In the genomic region with DNA sequence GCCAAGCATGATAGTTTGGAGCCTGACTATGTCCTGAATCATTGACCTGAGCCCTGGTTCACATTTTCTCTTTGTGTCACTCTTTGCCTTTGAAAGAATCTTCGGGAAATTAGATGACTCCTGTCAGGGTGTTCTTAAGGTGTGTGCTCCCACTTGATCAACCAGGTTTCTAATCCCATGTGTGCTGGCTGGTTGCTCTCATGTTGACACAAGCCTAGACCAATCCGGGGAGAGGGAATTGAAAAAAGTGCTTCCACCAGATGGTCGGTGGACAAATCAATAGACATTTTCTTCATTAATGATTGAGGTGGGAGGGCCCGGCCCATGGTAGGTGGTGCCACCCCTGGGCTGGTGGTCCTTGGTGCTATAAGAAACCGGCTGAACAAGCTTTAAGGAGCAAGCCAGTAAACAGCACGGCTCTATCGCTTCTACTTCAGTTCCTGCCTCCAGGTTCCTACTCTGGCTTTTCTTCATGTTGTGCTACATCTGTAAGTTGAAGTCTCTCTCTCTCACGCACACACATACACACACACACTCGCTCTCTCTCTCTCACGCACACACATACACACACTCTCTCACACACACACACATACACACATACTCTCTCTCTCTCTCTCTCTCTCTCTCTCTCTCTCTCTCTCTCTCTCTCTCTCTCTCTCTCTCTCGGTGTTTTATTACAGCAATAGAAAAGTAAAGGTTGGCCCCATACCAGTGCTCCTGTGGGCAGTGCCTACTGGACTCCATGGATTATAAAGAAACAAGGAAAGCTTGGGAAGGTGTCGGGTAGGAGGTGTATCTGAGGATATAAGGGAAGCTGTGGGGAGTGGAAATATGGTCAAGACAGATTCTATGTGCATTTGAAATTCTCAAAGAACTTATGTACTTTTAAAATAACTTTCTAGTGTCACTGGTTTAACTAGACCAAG, we compare ENCODE assay signal across 28 mouse cellular contexts. TPM values are rescaled to one million over a fixed set of nuclear protein-coding genes. Genes with fewer than 3 reads are reported as not detected.
A peak's percentile ranks its signal among the peaks of the same experiment; 100 is the strongest.
DNase-seq lines count a peak whose midpoint lies in the region; ATAC-seq and TF ChIP-seq lines count a peak whose summit lies in the region.
"Had no signal": no experiment of that assay in that cellular context is flagged by ENCODE, and none has a peak within 500 bp of the region (broad histone marks: within the 10 kb centered on the region; RNA-seq: fewer than 3 reads in every experiment).

No protein-coding gene starts in this region.

- no peak overlapping the region for H3K4me2 ChIP-seq in liver, embryonic 12.5 days
- H3K4me2 ChIP-seq in liver, postnatal 0 days (ENCODE audit: low read depth, low read length), result no peak overlapping the region
- no peak overlapping the region for H3K4me2 ChIP-seq in intestine, embryonic 16.5 days (ENCODE audit: low read depth, low read length)
- H3K4me2 ChIP-seq in stomach, embryonic 15.5 days, result no peak overlapping the region
- H3K4me2 ChIP-seq in forebrain, embryonic 16.5 days (ENCODE audit: low read length), result no peak overlapping the region
- H3K4me2 ChIP-seq: embryonic facial prominence, embryonic 15.5 days; forebrain, embryonic 15.5 days; heart, embryonic 11.5 days; heart, embryonic 15.5 days; hindbrain, embryonic 14.5 days had no signal

- no peak overlapping the region for H3K4me3 ChIP-seq in liver, embryonic 12.5 days
- no peak overlapping the region for H3K4me3 ChIP-seq in liver, postnatal 0 days (ENCODE audit: low read depth, low read length)
- no peak overlapping the region for H3K4me3 ChIP-seq in intestine, embryonic 16.5 days (ENCODE audit: low read length)
- H3K4me3 ChIP-seq in stomach, embryonic 15.5 days (replicated peaks), result no peak overlapping the region
- H3K4me3 ChIP-seq in forebrain, embryonic 16.5 days (replicated peaks; ENCODE audit: low read length), result no peak overlapping the region
- H3K4me3 ChIP-seq: embryonic facial prominence, embryonic 15.5 days; erythroblast, embryonic 14.5 days; forebrain, embryonic 15.5 days; heart, adult 2 months; heart, embryonic 15.5 days; hindbrain, embryonic 10.5 days had no signal

- H3K36me3 ChIP-seq in liver, embryonic 12.5 days, result no peaks in the 10 kb centered on the region
- H3K36me3 ChIP-seq in liver, postnatal 0 days (replicated peaks; ENCODE audit: insufficient read depth, low read length), result no peaks in the 10 kb centered on the region
- no peaks in the 10 kb centered on the region for H3K36me3 ChIP-seq in intestine, embryonic 16.5 days (ENCODE audit: control insufficient read depth, insufficient read depth, low read length)
- H3K36me3 ChIP-seq in stomach, embryonic 15.5 days, result no peaks in the 10 kb centered on the region
- no peaks in the 10 kb centered on the region for H3K36me3 ChIP-seq in forebrain, embryonic 16.5 days (ENCODE audit: control insufficient read depth, insufficient read depth)
- H3K36me3 ChIP-seq: embryonic facial prominence, embryonic 15.5 days; forebrain, embryonic 15.5 days; G1E; heart, embryonic 15.5 days; hindbrain, embryonic 10.5 days had no signal

- H3K27me3 ChIP-seq in liver, embryonic 12.5 days (replicated peaks), result no peaks in the 10 kb centered on the region
- H3K27me3 ChIP-seq in liver, postnatal 0 days (ENCODE audit: insufficient read depth, low read length), result no peaks in the 10 kb centered on the region
- H3K27me3 ChIP-seq in intestine, embryonic 16.5 days (replicated peaks; ENCODE audit: control insufficient read depth, insufficient read depth, low read length), result no peaks in the 10 kb centered on the region
- H3K27me3 ChIP-seq in stomach, embryonic 15.5 days (replicated peaks), result no peaks in the 10 kb centered on the region
- no peaks in the 10 kb centered on the region for H3K27me3 ChIP-seq in forebrain, embryonic 16.5 days (replicated peaks; ENCODE audit: control insufficient read depth, insufficient read depth, low read length)
- H3K27me3 ChIP-seq: embryonic facial prominence, embryonic 15.5 days; forebrain, embryonic 15.5 days; heart, embryonic 15.5 days had no signal

- peak; percentile 3 for DNase-seq in adrenal gland, adult 2 months
- no peak for DNase-seq in adrenal gland, postnatal 36 days
- no peak for DNase-seq in liver, postnatal 0 days
- no peak for DNase-seq in urinary bladder, postnatal 4 days (ENCODE audit: low spot score in 2 of 2)
- DNase-seq: adrenal gland, postnatal 10 days; B cell, adult 2 months; cerebellum, adult 18-20 months; cerebellum, adult 9-11 months; gastrocnemius, postnatal 10 days; heart, adult 2 months; heart, postnatal 14 days had no signal

- no peak for TF ChIP-seq EP300 in liver, postnatal 0 days (IDR thresholded peaks at IDR 0.05; ENCODE audit: low read depth)

- H3K4me1 ChIP-seq in liver, embryonic 12.5 days, result no peaks in the 10 kb centered on the region
- no peaks in the 10 kb centered on the region for H3K4me1 ChIP-seq in liver, postnatal 0 days (ENCODE audit: insufficient read depth)
- H3K4me1 ChIP-seq in intestine, embryonic 16.5 days (ENCODE audit: control insufficient read depth, insufficient read depth, low read length), result no peaks in the 10 kb centered on the region; the same call in 1 of the 2 replicates
- no peaks in the 10 kb centered on the region for H3K4me1 ChIP-seq in stomach, embryonic 15.5 days
- no peaks in the 10 kb centered on the region for H3K4me1 ChIP-seq in forebrain, embryonic 16.5 days (replicated peaks; ENCODE audit: control insufficient read depth, insufficient read depth, low read length)
- H3K4me1 ChIP-seq: forebrain, embryonic 15.5 days; heart, embryonic 15.5 days; hindbrain, embryonic 10.5 days had no signal

- no peak for TF ChIP-seq CTCF in liver, postnatal 0 days (IDR thresholded peaks at IDR 0.05; ENCODE audit: low read depth)

- 0 out of 2 replicates have a peak, but pooled peaks have one; percentile 18 for ATAC-seq in liver, embryonic 12.5 days
- ATAC-seq in liver, postnatal 0 days, result no peak
- peak; percentile 65 for ATAC-seq in intestine, embryonic 16.5 days
- ATAC-seq in stomach, embryonic 15.5 days (ENCODE audit: insufficient read depth, low FRiP score, low read depth), result peak; percentile 35; the same call in 1 of the 2 replicates
- ATAC-seq in forebrain, embryonic 16.5 days, result no peak
- ATAC-seq: CD4-positive, CD25-positive, alpha-beta regulatory T cell, adult 4 months; forebrain, embryonic 15.5 days had no signal

- H3K9ac ChIP-seq in liver, embryonic 12.5 days, result no peak overlapping the region
- H3K9ac ChIP-seq in liver, postnatal 0 days (replicated peaks), result no peak overlapping the region
- no peak overlapping the region for H3K9ac ChIP-seq in intestine, embryonic 16.5 days (ENCODE audit: low read depth, low read length)
- no peak overlapping the region for H3K9ac ChIP-seq in stomach, embryonic 15.5 days
- no peak overlapping the region for H3K9ac ChIP-seq in forebrain, embryonic 16.5 days (replicated peaks; ENCODE audit: low read depth, low read length)
- H3K9ac ChIP-seq: embryonic facial prominence, embryonic 15.5 days; forebrain, embryonic 15.5 days; heart, embryonic 15.5 days; hindbrain, embryonic 14.5 days had no signal

- WGBS in liver, embryonic 12.5 days (ENCODE audit: insufficient replicate concordance), result 70% methylated on average over 12 of the region's 12 CpGs
- whole genome bisulfite sequencing in liver, postnatal 0 days (ENCODE audit: insufficient replicate concordance), result 73% methylated on average over 12 of the region's 12 CpGs
- WGBS in intestine, embryonic 16.5 days, result 77% methylated on average over 12 of the region's 12 CpGs
- WGBS in stomach, embryonic 15.5 days, result 78% methylated on average over 12 of the region's 12 CpGs
- 89% methylated on average over 12 of the region's 12 CpGs for WGBS in forebrain, embryonic 16.5 days

- no peak overlapping the region for H3K27ac ChIP-seq in liver, embryonic 12.5 days
- H3K27ac ChIP-seq in liver, postnatal 0 days (ENCODE audit: low read depth), result no peak overlapping the region
- no peak overlapping the region for H3K27ac ChIP-seq in intestine, embryonic 16.5 days (ENCODE audit: low read length)
- H3K27ac ChIP-seq in stomach, embryonic 15.5 days, result peak overlapping the region; percentile 65; the same call in 1 of the 2 replicates
- H3K27ac ChIP-seq in forebrain, embryonic 16.5 days (ENCODE audit: low read length), result no peak overlapping the region
- H3K27ac ChIP-seq: forebrain, embryonic 15.5 days; heart, adult 2 months; heart, embryonic 15.5 days; hindbrain, embryonic 10.5 days; hindbrain, embryonic 14.5 days had no signal

- H3K9me3 ChIP-seq in liver, embryonic 12.5 days (replicated peaks), result no peaks in the 10 kb centered on the region
- no peaks in the 10 kb centered on the region for H3K9me3 ChIP-seq in liver, postnatal 0 days (ENCODE audit: low read length)
- no peaks in the 10 kb centered on the region for H3K9me3 ChIP-seq in intestine, embryonic 16.5 days (ENCODE audit: control insufficient read depth, low read length)
- no peaks in the 10 kb centered on the region for H3K9me3 ChIP-seq in stomach, embryonic 15.5 days
- no peaks in the 10 kb centered on the region for H3K9me3 ChIP-seq in forebrain, embryonic 16.5 days (ENCODE audit: control insufficient read depth, low read length)
- H3K9me3 ChIP-seq: embryonic facial prominence, embryonic 15.5 days; forebrain, embryonic 15.5 days; G1E; heart, embryonic 15.5 days; hindbrain, embryonic 10.5 days had no signal

RNA-seq across cellular contexts. Expression of a gene that starts 34.0 kb away (rescaled TPM):
- total RNA-seq in adrenal gland, adult 2 months (2021), result not detected
- polyA plus RNA-seq in adrenal gland, adult 2 months (2012; rRNA removed), result not detected in 2 replicates
- total RNA-seq in adrenal gland, postnatal 36 days (2021), result not detected
- polyA plus RNA-seq in liver, embryonic 12.5 days (2016; fragmentation: Nextera tagmentation; extraction: Ambion mirVana), result 5.9 and 6.2 TPM in 2 replicates
- polyA plus RNA-seq in liver, postnatal 0 days (2015; fragmentation: Nextera tagmentation; extraction: Ambion mirVana), result 42.2 and 48.3 TPM in 2 replicates
- polyA plus RNA-seq in intestine, embryonic 16.5 days (2015; fragmentation: Nextera tagmentation; extraction: Ambion mirVana), result 1,335 and 2,162 TPM in 2 replicates
- 108 and 122 TPM in 2 replicates for polyA plus RNA-seq in stomach, embryonic 15.5 days (2015; fragmentation: Nextera tagmentation; extraction: Ambion mirVana)
- not detected in 2 replicates for polyA plus RNA-seq in forebrain, embryonic 16.5 days (2015; fragmentation: Nextera tagmentation; extraction: Ambion mirVana)
- total RNA-seq: G1E; gastrocnemius, postnatal 10 days; gastrocnemius, postnatal 4 days; heart, adult 2 months; heart, postnatal 14 days had no signal
- polyA plus RNA-seq: CD4-positive, CD25-positive, alpha-beta regulatory T cell, adult 4 months; embryonic facial prominence, embryonic 11.5 days; erythroblast, embryonic 14.5 days; forebrain, embryonic 11.5 days; forebrain, embryonic 15.5 days; frontal cortex, adult 2 months; G1E; heart, adult 2 months; hindbrain, embryonic 10.5 days; hindbrain, embryonic 14.5 days had no signal

RNA-seq across cellular contexts. Expression of a gene that starts 58.3 kb away (rescaled TPM):
- total RNA-seq in adrenal gland, adult 2 months (2021), result not detected
- not detected in 2 replicates for polyA plus RNA-seq in adrenal gland, adult 2 months (2012; rRNA removed)
- not detected for total RNA-seq in adrenal gland, postnatal 36 days (2021)
- not detected in 2 replicates for polyA plus RNA-seq in liver, embryonic 12.5 days (2016; fragmentation: Nextera tagmentation; extraction: Ambion mirVana)
- polyA plus RNA-seq in liver, postnatal 0 days (2015; fragmentation: Nextera tagmentation; extraction: Ambion mirVana), result not detected in 2 replicates
- not detected in 2 replicates for polyA plus RNA-seq in intestine, embryonic 16.5 days (2015; fragmentation: Nextera tagmentation; extraction: Ambion mirVana)
- not detected in 2 replicates for polyA plus RNA-seq in stomach, embryonic 15.5 days (2015; fragmentation: Nextera tagmentation; extraction: Ambion mirVana)
- not detected in 2 replicates for polyA plus RNA-seq in forebrain, embryonic 16.5 days (2015; fragmentation: Nextera tagmentation; extraction: Ambion mirVana)
- total RNA-seq: adrenal gland, postnatal 10 days; G1E; gastrocnemius, postnatal 10 days; gastrocnemius, postnatal 4 days; heart, adult 2 months; heart, postnatal 14 days had no signal
- polyA plus RNA-seq: CD4-positive, CD25-positive, alpha-beta regulatory T cell, adult 4 months; embryonic facial prominence, embryonic 11.5 days; embryonic facial prominence, embryonic 15.5 days; erythroblast, embryonic 14.5 days; forebrain, embryonic 11.5 days; forebrain, embryonic 15.5 days; frontal cortex, adult 2 months; G1E; heart, adult 2 months; heart, embryonic 11.5 days; heart, embryonic 15.5 days; hindbrain, embryonic 10.5 days; hindbrain, embryonic 14.5 days had no signal

Comparison
In these comparisons a context has a peak if more than half of its experiments do, and no peak if none do; other contexts are left out.
1. ATAC-seq: peak in liver, embryonic 12.5 days (single experiment), intestine, embryonic 16.5 days (single experiment) and stomach, embryonic 15.5 days (single experiment); none in liver, postnatal 0 days (single experiment) and forebrain, embryonic 16.5 days (single experiment).
2. RNA of a gene that starts 34.0 kb away (polyA plus RNA-seq): 1,335 to 2,162 TPM in intestine, embryonic 16.5 days; 108 to 122 TPM in stomach, embryonic 15.5 days, 42.2 to 48.3 TPM in liver, postnatal 0 days, 5.9 to 6.2 TPM in liver, embryonic 12.5 days, not detected in adrenal gland, adult 2 months and not detected in forebrain, embryonic 16.5 days; every median in the first group is over 10 times any median in the second.